Mouse (Mus musculus) brain, embryonic 18.5 days (tissue): Measurements from ENCODE around the gene Gm28308.

ENCODE experiments used
- DNase-seq: peaks from one replicate; pipeline ENCODE4 v3.0.0-alpha.2; 2012; ENCODE audit warnings: low read depth, low spot score

The Gm28308 gene

DNA sequence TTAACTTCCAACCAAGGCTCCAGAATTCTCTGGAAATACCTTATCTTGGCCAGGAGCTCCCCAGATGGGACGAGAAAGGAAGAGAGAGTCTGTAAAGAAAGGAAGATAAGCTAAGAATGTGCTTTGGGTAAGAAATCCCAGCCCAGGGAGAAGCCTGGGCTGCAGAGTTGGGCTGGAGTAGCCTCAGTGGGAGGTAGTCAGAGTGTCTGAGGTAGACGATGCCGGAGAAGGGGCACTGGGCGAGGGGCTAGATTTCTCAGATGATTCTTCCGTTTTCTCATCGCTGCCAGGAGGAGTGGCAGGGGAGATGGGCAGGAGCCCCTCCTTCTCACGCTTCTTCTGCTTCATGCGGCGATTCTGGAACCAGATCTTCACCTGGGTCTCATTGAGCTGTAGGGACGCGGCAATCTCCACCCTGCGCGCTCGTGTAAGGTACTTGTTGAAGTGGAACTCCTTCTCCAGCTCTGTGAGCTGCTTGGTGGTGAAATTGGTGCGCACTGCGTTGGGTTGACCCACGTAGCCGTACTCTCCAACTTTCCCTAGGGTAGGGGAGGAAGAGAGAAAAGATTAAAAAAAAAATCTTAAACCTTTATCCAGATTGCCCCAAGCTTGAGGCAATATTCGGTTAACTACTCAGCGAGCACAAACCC, 56.5 kb downstream of the Gm28308 start:
- no peak for DNase-seq

DNA sequence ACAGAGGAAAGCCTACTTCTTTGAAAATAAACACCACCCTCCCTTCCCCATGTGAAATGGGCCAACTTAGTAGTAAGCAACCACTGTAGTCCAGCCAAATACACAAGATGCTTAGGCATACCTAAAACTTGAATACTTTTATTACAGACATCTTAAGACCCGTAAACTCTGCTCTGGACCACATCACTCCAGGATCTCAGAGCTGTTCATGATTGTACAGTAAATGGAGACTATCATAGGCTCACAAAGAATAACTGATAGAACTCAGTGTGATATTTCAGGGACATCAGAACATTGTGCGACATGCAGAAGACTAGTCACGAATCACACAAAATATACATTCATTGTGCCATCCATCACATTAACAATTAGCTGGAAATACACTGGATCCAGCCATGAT, 57.7 kb downstream of the Gm28308 start:
- DNase-seq = no peak

DNA sequence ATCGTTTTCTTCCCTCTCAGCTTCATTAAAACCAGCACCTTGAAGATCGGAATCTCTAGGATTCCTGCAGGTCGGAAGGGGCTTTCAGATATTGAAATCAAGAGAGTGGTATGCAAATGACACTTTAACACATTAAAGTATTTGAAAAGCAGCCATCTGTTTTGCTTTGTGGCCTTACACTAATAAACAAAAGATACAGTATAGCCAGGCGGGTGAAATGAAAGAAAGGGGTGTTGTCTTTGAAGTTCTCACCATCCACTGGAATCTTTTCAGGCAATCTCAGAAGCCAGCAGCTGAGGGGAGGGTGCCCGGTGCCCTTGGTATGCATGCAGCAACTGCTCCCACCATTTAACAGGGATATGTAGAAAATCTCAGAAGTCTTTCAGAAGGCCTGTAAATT, 59.1 kb downstream of the Gm28308 start:
- no peak for DNase-seq

DNA sequence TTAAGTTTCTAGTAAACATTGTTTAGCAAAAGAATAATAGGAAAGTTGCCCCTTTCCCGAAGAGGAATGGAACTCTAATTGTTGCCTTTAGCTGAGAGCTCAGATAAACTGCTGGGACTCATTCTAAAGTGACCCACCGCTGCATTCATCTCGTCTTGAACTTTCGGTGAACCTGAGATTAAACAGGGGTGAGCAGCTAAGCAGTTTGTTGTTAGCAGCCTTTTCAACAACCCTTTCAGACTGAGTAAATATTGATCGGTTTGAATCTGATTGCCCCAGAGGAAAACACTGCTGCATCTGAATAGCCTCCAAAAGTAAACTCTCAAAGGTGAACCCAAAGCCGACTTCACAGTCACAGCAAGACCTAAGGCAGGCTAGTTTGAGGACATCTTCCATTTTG, 59.9 kb downstream of the Gm28308 start:
- no peak for DNase-seq

DNA sequence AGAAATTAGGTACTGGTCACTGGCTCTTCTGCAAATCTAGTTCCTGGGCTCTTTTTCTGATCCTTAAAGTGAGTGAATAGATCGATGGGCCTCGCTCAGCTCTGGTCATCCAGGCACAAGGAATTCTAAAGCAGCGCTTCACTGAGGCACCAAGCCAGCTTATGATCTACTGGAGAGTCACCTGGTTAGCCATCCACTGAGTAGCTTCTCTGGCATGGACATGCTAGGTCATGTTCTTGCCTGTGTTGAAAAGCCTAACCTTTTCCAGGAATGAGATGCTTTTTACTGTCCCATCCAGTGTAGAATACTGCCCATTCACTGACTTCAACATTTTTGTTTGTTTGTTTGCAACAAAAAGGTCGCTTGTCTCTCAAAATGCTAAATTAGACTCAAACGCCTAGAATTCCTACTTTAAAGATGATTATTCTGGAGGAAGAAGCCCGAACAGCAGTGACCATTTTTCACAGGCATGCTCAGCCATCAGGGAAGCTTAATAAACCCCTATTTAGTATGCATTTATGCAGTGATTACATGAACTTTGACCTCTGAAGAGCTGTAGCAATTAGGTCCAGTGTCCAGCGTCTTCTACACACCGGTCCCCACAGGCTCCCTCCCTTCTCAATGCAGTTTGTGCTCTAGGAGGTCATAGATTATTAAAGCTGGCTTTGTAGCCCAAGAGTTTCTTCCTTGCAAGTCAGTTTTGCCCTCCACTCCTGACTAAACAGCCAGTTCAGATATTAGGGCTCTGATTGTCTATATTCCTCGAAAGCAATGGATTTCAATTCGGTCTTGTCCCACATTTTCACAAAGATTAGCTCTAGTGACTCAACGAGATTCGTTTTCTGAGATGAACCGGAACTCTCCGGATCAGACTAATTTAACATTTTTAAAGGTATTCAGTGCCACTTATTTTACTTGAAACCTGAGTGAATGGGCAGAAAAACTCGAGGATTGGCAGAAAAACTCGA, 60.6 kb downstream of the Gm28308 start:
- DNase-seq = no peak

DNA sequence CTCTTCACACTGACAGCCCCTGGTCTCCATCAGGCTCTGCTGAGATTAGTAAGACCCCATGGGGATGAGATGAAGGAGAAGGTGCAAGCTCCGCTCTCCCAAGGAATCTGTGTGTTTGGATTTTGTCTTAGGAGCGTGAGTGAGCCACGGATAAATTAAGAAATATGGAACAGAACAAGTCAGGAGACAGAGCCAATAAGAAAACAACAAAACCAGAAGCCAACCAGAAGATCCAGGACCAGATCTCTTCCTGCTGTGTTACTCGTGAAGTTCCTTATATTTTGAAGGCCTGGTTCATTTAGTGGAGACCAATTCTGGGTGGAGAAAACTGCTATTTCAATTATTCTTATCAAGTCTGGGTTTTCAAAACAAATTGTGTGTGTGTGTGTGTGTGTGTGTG, 61.6 kb downstream of the Gm28308 start:
- no peak for DNase-seq

DNA sequence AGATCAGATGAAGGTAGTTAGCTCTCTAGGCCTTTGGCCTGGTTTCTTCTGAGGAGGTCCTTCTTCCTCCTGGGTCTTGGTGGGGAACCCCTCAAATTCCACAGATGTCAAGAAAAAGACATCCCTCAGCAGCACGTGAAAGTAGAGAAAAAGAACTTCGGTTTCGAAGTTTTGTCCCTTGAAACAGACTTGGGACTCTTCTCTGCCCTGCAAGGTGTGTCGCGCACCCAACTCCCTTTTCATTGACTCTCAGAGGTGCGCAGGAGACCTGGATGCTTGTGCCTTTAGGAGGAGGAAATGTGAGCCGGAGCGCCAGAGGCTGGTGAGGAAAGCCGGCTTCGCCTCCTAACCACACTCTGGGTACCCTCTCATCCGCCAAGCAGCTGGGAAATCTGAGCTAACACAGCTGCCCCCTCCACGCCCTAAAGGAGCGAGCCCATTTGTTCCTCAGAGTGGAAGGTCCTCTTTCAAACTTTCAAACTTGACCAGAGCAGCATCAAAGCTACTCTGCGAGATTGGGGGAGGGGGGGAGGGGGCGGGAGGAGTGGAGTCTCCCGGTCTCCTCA, 62.7 kb downstream of the Gm28308 start:
- no peak for DNase-seq

DNA sequence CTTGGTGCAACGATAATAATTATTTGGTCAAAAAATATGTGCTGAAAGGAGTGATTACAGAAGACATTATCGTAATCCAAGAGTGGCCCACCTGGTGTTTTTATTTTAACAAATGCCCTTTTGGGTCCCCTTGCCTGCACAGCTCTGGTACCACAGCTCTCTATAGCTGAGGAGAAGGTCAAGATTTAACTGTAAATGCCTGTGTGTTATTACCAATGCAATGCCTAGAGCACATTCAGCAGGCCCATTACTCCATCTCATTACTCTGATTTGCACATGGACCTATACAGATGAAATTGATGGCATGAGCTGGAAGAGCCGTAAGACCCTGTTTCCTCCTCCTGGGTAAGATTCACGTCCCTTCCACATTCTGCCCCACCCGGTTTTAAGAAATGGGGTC, 74.0 kb downstream of the Gm28308 start:
- no peak for DNase-seq

DNA sequence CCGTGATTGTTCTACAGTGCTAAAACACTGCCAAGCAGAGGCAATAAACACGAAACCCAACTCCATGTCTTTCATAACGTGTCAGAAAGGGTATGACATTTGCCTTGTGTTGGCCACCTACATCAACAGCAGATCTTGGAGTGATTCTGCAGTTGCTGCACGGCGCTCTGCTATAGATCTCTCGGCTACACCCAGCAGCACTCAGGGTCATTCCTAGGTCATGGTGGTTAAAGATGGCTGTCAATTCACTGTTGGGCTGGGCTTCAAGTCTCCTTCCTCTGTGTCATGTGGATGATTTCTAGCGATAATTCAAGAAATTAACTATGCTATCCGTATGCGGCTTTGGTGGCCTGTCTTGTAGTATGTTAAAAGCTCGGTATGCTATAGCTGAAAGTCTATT, 74.6 kb downstream of the Gm28308 start:
- no peak for DNase-seq

DNA sequence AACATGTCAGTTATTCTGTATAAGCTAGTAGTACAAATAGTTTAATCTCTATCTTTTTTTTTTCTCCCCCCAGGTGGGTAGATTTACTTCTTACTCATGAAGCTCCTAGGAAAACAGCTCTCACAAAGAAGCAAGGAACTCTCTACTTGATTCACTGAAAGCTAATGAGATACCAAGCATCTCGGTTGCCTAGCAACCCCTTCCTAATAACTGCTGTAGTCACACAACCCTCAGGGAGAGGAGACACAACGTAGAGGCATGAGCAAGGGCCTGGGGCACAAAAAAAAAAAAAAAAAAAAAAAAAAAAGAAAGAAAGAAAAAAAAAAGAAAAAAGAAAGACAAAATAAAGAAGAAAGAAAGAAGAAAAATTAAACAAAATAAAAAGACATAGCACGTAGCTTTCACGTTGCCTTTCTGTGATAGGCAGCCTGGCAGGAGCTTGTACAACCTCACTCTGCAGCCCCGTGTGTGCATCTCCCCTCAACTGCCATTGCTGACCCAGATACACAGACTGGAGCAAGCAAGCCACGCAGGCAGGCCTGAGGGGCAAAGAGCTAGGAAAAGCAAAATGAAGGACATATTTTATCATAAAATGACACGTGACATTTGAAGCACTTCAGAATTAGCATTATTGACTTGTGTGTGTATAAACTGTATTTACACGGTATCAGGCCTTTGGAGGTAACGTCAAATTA, 75.2 kb downstream of the Gm28308 start:
- no peak for DNase-seq

DNA sequence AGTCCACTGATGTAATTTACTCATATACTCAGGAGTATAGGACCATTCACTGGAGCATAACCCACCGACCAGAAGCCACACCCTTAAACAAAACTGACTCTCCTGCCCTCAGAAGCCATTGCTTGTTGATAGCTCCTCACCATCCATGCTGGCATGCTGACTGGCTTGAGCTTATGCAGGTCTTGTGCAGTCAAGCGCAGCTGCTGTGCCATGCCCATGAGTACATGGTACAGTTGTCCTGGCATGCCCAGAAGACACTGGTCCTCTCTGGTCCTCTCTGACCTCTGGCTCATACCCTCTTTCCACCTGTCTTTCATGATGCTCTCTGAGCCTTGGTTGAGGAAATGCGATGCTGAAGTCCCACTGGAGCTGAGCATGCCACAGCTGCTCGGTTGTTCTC, 89.5 kb downstream of the Gm28308 start:
- DNase-seq = no peak

DNA sequence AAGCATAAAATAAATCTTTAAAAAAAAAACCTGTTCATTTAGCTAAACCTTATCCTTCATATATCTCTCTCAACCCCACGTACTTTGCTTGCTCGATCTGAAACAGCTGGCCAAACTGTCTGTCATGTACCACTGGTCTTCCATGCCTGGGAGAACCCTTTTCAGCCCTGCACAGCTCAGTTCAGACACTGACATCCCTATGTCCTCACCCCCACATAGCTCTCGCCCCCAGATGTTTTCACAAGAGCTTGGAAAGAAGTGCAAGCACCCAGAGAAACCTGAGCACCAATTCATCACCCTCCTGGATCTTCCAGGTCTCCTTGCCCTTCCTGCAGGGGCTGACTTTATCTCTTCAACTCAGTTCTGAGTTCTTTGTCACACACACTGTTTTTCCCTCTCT, 92.0 kb downstream of the Gm28308 start:
- no peak for DNase-seq

DNA sequence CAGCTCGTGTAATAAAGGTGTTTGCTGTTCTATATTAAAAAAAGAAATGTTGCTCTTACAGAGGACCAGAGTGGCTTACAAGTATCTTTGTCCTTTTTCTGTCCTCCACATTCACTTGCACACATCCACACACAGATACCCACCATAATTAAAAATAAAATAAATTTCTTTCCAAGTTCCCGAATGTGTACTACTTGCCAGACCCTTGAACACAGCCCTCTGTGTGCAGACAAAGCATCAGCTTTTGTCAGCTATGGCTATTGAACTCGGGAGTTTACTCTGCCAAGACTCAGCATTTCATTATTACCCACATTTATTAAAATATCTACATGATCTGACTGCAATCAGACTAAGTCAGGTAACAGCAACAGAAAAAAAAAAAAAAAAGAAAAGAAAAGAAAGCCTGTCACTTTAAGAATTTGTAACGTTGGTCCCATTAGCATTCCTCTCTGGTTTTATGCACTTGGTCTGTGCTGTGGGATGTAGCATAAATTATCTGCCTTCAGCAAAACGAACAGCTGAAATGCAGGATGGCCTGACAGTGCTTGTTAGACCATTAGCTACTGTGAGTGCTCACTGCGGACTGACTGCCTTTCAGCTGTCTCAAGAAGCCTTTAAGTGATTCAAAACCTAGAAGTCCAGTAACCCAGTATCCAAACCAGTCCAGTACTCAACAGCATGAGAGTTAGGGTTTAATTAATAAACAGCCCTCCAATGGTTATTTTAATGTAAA, 94.1 kb downstream of the Gm28308 start:
- peak; percentile 32 for DNase-seq

DNA sequence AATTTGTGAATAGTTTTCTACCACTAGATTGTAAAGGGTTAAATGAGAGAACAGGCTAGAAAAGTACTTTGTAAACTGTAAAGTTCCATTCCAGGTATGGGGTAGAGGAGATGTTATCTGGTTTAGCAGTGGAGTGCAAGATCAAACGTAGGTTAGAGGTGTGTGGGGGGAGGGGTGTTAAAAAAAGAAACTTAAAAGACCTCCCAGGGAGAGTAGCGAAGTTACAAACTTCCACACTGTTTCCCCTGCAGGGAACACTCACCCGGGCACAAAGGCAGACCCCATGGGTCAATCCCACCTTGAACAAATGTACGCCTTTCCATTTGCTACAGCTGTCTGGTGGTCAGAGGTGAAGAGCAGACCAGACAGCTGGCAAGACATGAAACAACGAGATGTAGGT, 97.2 kb downstream of the Gm28308 start:
- DNase-seq = no peak
